In genomic region chr1:120817563-120817962, GRCm38 (mm10) we compare ENCODE assay signal across 27 mouse cellular contexts.
DNase-seq lines count a peak whose midpoint lies in the region; ATAC-seq lines count a peak whose summit lies in the region.
"Had no signal": no experiment of that assay in that cellular context is flagged by ENCODE, and none has a peak within 500 bp of the region (broad histone marks: within the 10 kb centered on the region; RNA-seq: fewer than 3 reads in every experiment).

No protein-coding gene starts in this region.

- H3K9me3 ChIP-seq in forebrain, embryonic 13.5 days (replicated peaks): no peaks in the 10 kb centered on the region
- no peaks in the 10 kb centered on the region for H3K9me3 ChIP-seq in forebrain, embryonic 11.5 days (ENCODE audit: control insufficient read depth, low read length)
- no peaks in the 10 kb centered on the region for H3K9me3 ChIP-seq in midbrain, embryonic 14.5 days (ENCODE audit: control insufficient read depth, low read length)
- 0 out of 2 replicates have a peak, but pooled peaks cover 3% of the 10 kb centered on the region for H3K9me3 ChIP-seq in midbrain, embryonic 16.5 days (replicated peaks; ENCODE audit: control insufficient read depth, low read length, poor library complexity, severe bottlenecking)
- no peaks in the 10 kb centered on the region for H3K9me3 ChIP-seq in forebrain, embryonic 16.5 days (ENCODE audit: control insufficient read depth, low read length)
- H3K9me3 ChIP-seq: embryonic facial prominence, embryonic 12.5 days; intestine, embryonic 15.5 days; limb, embryonic 10.5 days; liver, embryonic 15.5 days; lung, embryonic 15.5 days; neural tube, embryonic 12.5 days had no signal

- DNase-seq in forebrain, embryonic 11.5 days (ENCODE audit: low spot score): no peak
- DNase-seq in midbrain, embryonic 14.5 days: peak; percentile 13
- no peak for DNase-seq in MN1 (ENCODE audit: low spot score)
- DNase-seq in gastrocnemius, postnatal 25 days: no peak
- DNase-seq: cerebellum, adult 11-12 months; gastrocnemius, postnatal 10 days; heart, adult 11 months; kidney, adult 9 months; kidney, postnatal 25 days; liver; lung, postnatal 4 days; thymus, adult 2 months; thymus, postnatal 4 days had no signal

- no peak overlapping the region for H3K9ac ChIP-seq in forebrain, embryonic 13.5 days
- no peak overlapping the region for H3K9ac ChIP-seq in forebrain, embryonic 11.5 days (ENCODE audit: low read length)
- no peak overlapping the region for H3K9ac ChIP-seq in midbrain, embryonic 14.5 days (replicated peaks; ENCODE audit: low read length)
- H3K9ac ChIP-seq in midbrain, embryonic 16.5 days (ENCODE audit: low read depth, low read length): no peak overlapping the region
- no peak overlapping the region for H3K9ac ChIP-seq in forebrain, embryonic 16.5 days (replicated peaks; ENCODE audit: low read depth, low read length)
- H3K9ac ChIP-seq: embryonic facial prominence, embryonic 12.5 days; intestine, embryonic 15.5 days; liver, embryonic 15.5 days; lung, embryonic 15.5 days; neural tube, embryonic 12.5 days had no signal

- no peak overlapping the region for H3K27ac ChIP-seq in forebrain, embryonic 13.5 days
- no peak overlapping the region for H3K27ac ChIP-seq in forebrain, embryonic 11.5 days (ENCODE audit: low read depth, low read length)
- no peak overlapping the region for H3K27ac ChIP-seq in midbrain, embryonic 14.5 days (replicated peaks; ENCODE audit: low read depth, low read length)
- no peak overlapping the region for H3K27ac ChIP-seq in midbrain, embryonic 16.5 days (ENCODE audit: low read length)
- no peak overlapping the region for H3K27ac ChIP-seq in forebrain, embryonic 16.5 days (ENCODE audit: low read length)
- H3K27ac ChIP-seq: embryonic facial prominence, embryonic 12.5 days; intestine, embryonic 15.5 days; layer of hippocampus, adult 2 months; limb, embryonic 10.5 days; liver, embryonic 15.5 days; lung, embryonic 15.5 days; neural tube, embryonic 12.5 days; stomach, postnatal 0 days had no signal

- peaks cover 2% of the 10 kb centered on the region; the same call in 1 of the 2 replicates for H3K27me3 ChIP-seq in forebrain, embryonic 13.5 days
- H3K27me3 ChIP-seq in forebrain, embryonic 11.5 days (ENCODE audit: control insufficient read depth, insufficient read depth, low read length): no peaks in the 10 kb centered on the region
- no peaks in the 10 kb centered on the region for H3K27me3 ChIP-seq in midbrain, embryonic 14.5 days (ENCODE audit: control insufficient read depth, insufficient read depth, low read length)
- H3K27me3 ChIP-seq in midbrain, embryonic 16.5 days (ENCODE audit: control insufficient read depth, insufficient read depth, low read depth, low read length): no peaks in the 10 kb centered on the region
- H3K27me3 ChIP-seq in forebrain, embryonic 16.5 days (replicated peaks; ENCODE audit: control insufficient read depth, insufficient read depth, low read length): no peaks in the 10 kb centered on the region
- H3K27me3 ChIP-seq: embryonic facial prominence, embryonic 12.5 days; intestine, embryonic 15.5 days; liver, embryonic 15.5 days; lung, embryonic 15.5 days; neural tube, embryonic 12.5 days; Patski had no signal

- H3K4me2 ChIP-seq in forebrain, embryonic 13.5 days: no peak overlapping the region
- H3K4me2 ChIP-seq in forebrain, embryonic 11.5 days (ENCODE audit: low read depth, low read length, severe bottlenecking): no peak overlapping the region
- H3K4me2 ChIP-seq in midbrain, embryonic 14.5 days (ENCODE audit: low read length): no peak overlapping the region
- H3K4me2 ChIP-seq in midbrain, embryonic 16.5 days (ENCODE audit: low read length): no peak overlapping the region
- H3K4me2 ChIP-seq in forebrain, embryonic 16.5 days (ENCODE audit: low read length): no peak overlapping the region
- H3K4me2 ChIP-seq: embryonic facial prominence, embryonic 12.5 days; heart, embryonic 11.5 days; intestine, embryonic 15.5 days; liver, embryonic 15.5 days; lung, embryonic 15.5 days; neural tube, embryonic 12.5 days had no signal

- no peaks in the 10 kb centered on the region for H3K36me3 ChIP-seq in forebrain, embryonic 13.5 days (ENCODE audit: poor library complexity, severe bottlenecking)
- no peaks in the 10 kb centered on the region for H3K36me3 ChIP-seq in forebrain, embryonic 11.5 days (ENCODE audit: control insufficient read depth, insufficient read depth, low read length)
- H3K36me3 ChIP-seq in midbrain, embryonic 14.5 days (ENCODE audit: control insufficient read depth, insufficient read depth, low read length): no peaks in the 10 kb centered on the region
- no peaks in the 10 kb centered on the region for H3K36me3 ChIP-seq in midbrain, embryonic 16.5 days (ENCODE audit: control insufficient read depth, insufficient read depth, low read length)
- no peaks in the 10 kb centered on the region for H3K36me3 ChIP-seq in forebrain, embryonic 16.5 days (ENCODE audit: control insufficient read depth, insufficient read depth)
- H3K36me3 ChIP-seq: embryonic facial prominence, embryonic 12.5 days; intestine, embryonic 15.5 days; limb, embryonic 10.5 days; liver, embryonic 15.5 days; lung, embryonic 15.5 days; neural tube, embryonic 12.5 days had no signal

- no peak overlapping the region for H3K4me3 ChIP-seq in forebrain, embryonic 13.5 days
- H3K4me3 ChIP-seq in forebrain, embryonic 11.5 days (ENCODE audit: low read depth, low read length): no peak overlapping the region
- no peak overlapping the region for H3K4me3 ChIP-seq in midbrain, embryonic 14.5 days (replicated peaks; ENCODE audit: low read depth, low read length)
- no peak overlapping the region for H3K4me3 ChIP-seq in midbrain, embryonic 16.5 days (ENCODE audit: low read depth, low read length)
- H3K4me3 ChIP-seq in forebrain, embryonic 16.5 days (replicated peaks; ENCODE audit: low read length): no peak overlapping the region
- H3K4me3 ChIP-seq: embryonic facial prominence, embryonic 12.5 days; intestine, embryonic 15.5 days; layer of hippocampus, adult 2 months; limb, embryonic 10.5 days; liver, embryonic 15.5 days; lung, embryonic 15.5 days; neural tube, embryonic 12.5 days had no signal

- peaks cover 18% of the 10 kb centered on the region for H3K4me1 ChIP-seq in forebrain, embryonic 13.5 days
- no peaks in the 10 kb centered on the region for H3K4me1 ChIP-seq in forebrain, embryonic 11.5 days (replicated peaks; ENCODE audit: control insufficient read depth, insufficient read depth, low read length)
- no peaks in the 10 kb centered on the region for H3K4me1 ChIP-seq in midbrain, embryonic 14.5 days (ENCODE audit: control insufficient read depth, insufficient read depth, low read length)
- H3K4me1 ChIP-seq in midbrain, embryonic 16.5 days (ENCODE audit: control insufficient read depth, insufficient read depth, low read length): no peaks in the 10 kb centered on the region
- peaks cover 10% of the 10 kb centered on the region for H3K4me1 ChIP-seq in forebrain, embryonic 16.5 days (replicated peaks; ENCODE audit: control insufficient read depth, insufficient read depth, low read length)
- H3K4me1 ChIP-seq: embryonic facial prominence, embryonic 12.5 days; intestine, embryonic 15.5 days; liver, embryonic 15.5 days; lung, embryonic 15.5 days; neural tube, embryonic 12.5 days had no signal

- ATAC-seq in forebrain, embryonic 13.5 days: peak; percentile 89
- ATAC-seq in forebrain, embryonic 11.5 days (replicated peaks; ENCODE audit: low FRiP score): no peak
- ATAC-seq in midbrain, embryonic 14.5 days (ENCODE audit: low FRiP score, low TSS enrichment): no peak
- no peak for ATAC-seq in midbrain, embryonic 16.5 days
- ATAC-seq in forebrain, embryonic 16.5 days: peak; percentile 93
- ATAC-seq: CD4-positive, CD25-positive, alpha-beta regulatory T cell, adult 4 months; intestine, embryonic 15.5 days; Patski had no signal

- 5% methylated on average over 1 of the region's 1 CpGs for WGBS in forebrain, embryonic 13.5 days
- WGBS in forebrain, embryonic 11.5 days: 24% methylated on average over 1 of the region's 1 CpGs
- 24% methylated on average over 1 of the region's 1 CpGs for WGBS in midbrain, embryonic 14.5 days
- 15% methylated on average over 1 of the region's 1 CpGs for WGBS in midbrain, embryonic 16.5 days
- 0% methylated on average over 1 of the region's 1 CpGs for WGBS in forebrain, embryonic 16.5 days

Comparison
In these comparisons a context has a peak if more than half of its experiments do, and no peak if none do; other contexts are left out.
1. ATAC-seq: peak in forebrain, embryonic 13.5 days (single experiment) and forebrain, embryonic 16.5 days (single experiment); none in forebrain, embryonic 11.5 days (single experiment), midbrain, embryonic 14.5 days (single experiment) and midbrain, embryonic 16.5 days (single experiment).